Mouse (Mus musculus): ENCODE results near the gene Gm5108. TPM values are rescaled to one million over a fixed set of nuclear protein-coding genes. Genes with fewer than 3 reads are reported as not detected.

Gene Gm5108
- total RNA-seq (2023) = not detected

DNA sequence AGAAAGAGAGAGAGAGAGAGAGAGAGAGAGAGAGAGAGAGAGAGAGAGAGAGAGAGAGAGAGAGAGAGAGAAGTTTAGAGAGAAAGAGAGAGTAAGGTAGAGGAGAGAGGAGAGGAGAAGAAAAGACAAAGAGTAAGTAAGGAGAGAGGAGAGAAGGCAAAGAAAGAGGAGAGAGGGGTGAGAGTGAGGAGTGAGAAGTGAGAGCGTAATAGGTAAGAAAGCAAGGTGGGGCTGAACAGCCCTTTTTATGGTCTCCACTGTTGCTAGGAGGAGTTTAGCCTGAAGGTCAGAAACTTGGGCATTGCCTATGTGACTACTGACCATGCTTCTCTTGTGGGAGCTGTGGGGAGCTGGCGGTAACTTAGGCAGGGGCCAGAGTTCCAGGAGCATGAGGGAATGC lies at the start of gene Gm5108:
Gene Gm5108, plus strand, starts transcription at position 301 of the 400 bp plus-strand sequence.

DNA sequence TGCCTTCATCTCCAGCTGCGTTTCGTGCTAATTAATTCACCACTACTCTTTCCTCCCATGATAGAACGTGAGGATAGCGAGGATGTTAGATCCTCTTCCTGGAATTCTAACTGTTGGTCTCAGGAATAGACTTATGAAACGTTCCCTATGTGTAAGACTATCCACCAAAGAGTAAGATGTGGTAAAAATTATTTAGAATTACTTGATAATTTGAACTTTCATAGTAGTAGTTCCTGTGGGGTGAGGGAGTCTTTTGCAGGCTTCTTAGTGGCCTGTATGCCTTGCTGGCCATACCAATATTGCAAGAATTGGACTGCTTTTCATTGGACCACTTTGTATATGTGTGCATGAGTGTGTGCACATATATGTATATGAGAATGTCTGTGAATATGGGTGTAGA lies 4.9 kb downstream of the Gm5108 start, which contains the start of gene Gm21905:
Gene Gm21905, minus strand, starts transcription at position 101 of the 400 bp plus-strand sequence.

Other genes starting within 250 kb of the Gm5108 start
- gene Atp8a1, start 94.2 kb upstream of the Gm5108 start, total RNA-seq (2023) = 86.0 TPM
- not detected for gene Gm21905, start 4.8 kb downstream of the Gm5108 start, total RNA-seq (2023)
- not detected for gene Grxcr1, start 90.2 kb downstream of the Gm5108 start, total RNA-seq (2023)